Mouse (Mus musculus) right cerebral cortex, postnatal 36 days (tissue): Measurements from ENCODE around the gene Prl2c3.
"Not testable (repeated sequence)": the region's sequence is repeated elsewhere in the genome, so short reads cannot be mapped to it uniquely, and the experiment has no call there.

Experiments
- DNase-seq, 2 experiments: peaks; one replicate each; pipeline ENCODE4 v3.0.0; 2022; ENCODE audit warnings: low spot score in 2 of 2, mixed read lengths in 1 of 2

Gene Prl2c3

GRCm38 (mm10) chr13:12799979-12800378 is at the start of gene Prl2c3:
Gene Prl2c3 (minus strand): TSS chr13:12800079.
- DNase-seq, result not testable (repeated sequence)

DNA sequence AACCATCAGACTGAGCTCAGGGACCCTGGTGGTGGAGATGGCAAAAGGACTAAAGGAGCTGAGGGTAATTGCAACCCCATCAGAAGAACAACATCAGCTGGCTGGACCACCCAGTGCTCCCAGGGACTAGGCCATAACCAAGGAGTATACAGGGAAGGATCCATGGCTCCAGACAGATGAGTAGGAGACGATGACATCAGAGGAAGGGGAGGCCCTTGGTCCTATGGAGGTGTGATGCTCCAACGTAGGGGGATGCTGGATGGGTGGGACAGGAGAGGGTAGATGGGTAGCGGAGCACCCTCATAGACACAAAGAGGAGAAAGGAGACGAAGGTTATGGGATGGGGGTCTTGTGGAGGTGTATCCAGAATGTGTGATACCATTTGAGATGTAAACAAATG is 48.4 kb upstream of the Prl2c3 start:
- DNase-seq, result not testable (repeated sequence)

GRCm38 (mm10) chr13:12844701-12845100 is 44.8 kb upstream of the Prl2c3 start:
- not testable (repeated sequence) for DNase-seq

DNA sequence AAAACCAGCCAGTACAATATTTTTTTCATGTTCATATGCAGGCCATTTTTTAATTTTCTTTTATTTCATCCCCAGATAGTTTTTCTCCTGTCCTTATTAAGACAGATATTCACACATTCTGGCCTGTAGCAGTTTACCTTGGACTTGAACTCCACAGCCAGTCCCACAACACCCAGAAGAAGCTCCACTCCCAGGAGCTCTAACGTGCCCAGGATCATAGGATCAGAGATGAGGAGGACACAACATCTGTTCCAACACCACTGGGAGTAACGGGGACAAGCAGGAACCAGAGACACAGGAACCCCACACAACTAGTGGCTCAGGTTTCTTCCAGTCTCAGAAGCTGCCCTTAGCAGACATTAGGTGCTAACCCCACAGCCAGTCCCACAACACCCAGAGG is 37.7 kb upstream of the Prl2c3 start:
- not testable (repeated sequence) for DNase-seq

GRCm38 (mm10) chr13:12831769-12832168 is 31.9 kb upstream of the Prl2c3 start:
- no peak for DNase-seq

DNA sequence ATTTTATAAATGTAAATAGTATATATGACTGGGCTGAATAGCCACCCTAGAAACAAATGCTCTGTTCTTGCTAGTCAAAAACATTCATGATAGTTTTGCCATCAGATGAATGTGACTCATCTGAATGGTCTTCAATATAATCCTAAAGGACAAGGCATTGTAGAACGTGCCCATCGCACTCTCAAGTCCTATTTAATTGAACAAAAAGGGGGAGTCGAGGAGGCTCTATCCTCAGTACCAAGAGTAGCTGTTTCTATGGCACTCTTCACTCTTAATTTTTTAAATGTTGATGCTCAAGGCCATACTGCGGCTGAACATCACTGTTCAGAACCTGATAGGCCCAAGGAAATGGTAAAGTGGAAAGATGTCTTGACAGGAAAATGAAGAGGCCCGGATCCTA is 29.2 kb upstream of the Prl2c3 start:
- no peak for DNase-seq

DNA sequence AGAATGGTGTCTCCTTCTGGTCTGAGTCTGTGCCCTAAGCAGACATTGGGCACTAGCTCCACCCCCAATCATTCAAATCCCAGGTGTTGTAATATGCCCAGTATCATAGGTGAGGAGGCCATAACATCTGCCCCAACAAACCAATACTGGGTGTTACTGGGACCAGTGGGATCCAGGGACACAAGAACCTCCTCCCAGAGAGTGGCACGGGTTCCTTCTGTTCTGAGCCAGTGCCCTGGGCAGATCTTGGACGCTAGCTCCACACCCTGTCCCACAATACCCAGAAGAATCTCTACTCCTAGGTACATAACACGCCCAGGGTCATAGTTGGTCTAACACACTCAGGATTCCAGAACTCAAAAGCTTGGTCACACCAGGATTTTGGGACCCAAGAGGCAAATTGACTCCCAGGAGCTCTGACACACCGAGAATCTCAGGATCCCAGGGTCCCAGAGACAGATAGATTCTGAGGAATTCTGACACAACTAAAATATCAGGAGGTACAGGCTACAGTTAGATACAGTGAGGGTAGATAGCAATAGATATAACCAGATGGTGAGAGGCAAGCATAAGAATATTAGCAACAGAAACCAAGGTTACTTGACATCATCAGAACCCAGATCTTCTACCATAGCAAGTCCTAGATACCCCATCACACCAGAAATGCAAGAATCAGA is 24.8 kb upstream of the Prl2c3 start:
- DNase-seq, result not testable (repeated sequence)

GRCm38 (mm10) chr13:12813734-12814424 is 14.0 kb upstream of the Prl2c3 start:
- DNase-seq, result not testable (repeated sequence)

GRCm38 (mm10) chr13:12809591-12809990 is 9.7 kb upstream of the Prl2c3 start:
- DNase-seq, result no peak

DNA sequence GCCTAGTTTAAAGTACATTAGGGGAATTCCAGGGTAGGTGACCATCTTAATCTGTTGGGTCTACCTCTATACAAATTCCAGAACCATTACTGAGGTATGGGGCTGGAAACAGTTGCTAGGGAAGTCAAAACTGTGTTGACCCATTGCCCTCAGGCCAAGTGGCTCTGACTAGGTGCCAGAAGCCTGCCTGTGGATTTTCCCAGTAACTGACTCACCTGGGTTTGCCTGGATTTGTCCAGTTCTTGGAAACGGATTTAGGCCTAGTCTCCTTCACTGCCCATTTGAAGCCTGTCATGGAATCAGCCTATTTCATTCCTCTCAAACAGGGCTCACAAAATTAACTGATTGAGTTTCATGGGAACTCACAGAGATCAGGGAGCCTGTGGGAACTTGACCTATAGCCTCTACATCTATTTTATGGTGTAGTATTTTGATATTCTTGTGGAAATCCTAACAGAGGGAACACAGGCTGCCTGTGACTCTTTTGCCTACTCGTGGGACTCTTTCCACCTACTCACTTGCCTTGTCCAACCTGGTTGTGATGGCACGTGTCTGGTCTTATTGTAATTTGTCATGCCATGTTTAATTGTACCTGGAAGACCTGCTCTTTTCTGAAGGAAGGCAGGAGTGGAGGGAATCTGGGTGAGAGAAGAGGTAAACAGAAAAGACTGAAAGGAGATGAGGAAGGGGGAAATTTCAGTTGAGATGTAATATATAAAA is 9.1 kb upstream of the Prl2c3 start:
- not testable (repeated sequence) for DNase-seq

- DNase-seq, result not testable (repeated sequence)
Measured at GRCm38 (mm10) chr13:12806496-12806895, 6.6 kb upstream of the Prl2c3 start.

- not testable (repeated sequence) for DNase-seq
Measured at GRCm38 (mm10) chr13:12769442-12770091, 30.3 kb downstream of the Prl2c3 start.
